Mouse (Mus musculus) midbrain, embryonic 12.5 days (tissue): ENCODE data around the gene Sh3d21. TPM values are rescaled to one million over a fixed set of nuclear protein-coding genes. Genes with fewer than 3 reads are reported as not detected.

Experiments used
- ATAC-seq: fragments of 200-750 bp; cut with Nextera tagmentation; 2 replicates; pipeline ENCODE4 v1.8.0; 2017; ENCODE audit warnings: low read depth, moderate TSS enrichment, moderate library complexity; ENCODE audit not compliant: low FRiP score
- H3K27ac ChIP-seq: fragments of 300-500 bp; sonication (generic); replicated peaks from 2 replicates; pipeline ENCODE4 v1.5.1; 2016; ENCODE audit warnings: mild to moderate bottlenecking
- H3K27me3 ChIP-seq: fragments of 300-500 bp; sonication (generic); 2 replicates; pipeline ENCODE4 v1.6.1; 2016; ENCODE audit warnings: mild to moderate bottlenecking
- H3K36me3 ChIP-seq: fragments of 300-500 bp; sonication (generic); 2 replicates; pipeline ENCODE4 v1.6.1; 2016
- H3K4me1 ChIP-seq: fragments of 300-500 bp; sonication (generic); 2 replicates; pipeline ENCODE4 v1.6.1; 2016
- H3K4me2 ChIP-seq: fragments of 300-500 bp; sonication (generic); replicated peaks from 2 replicates; pipeline ENCODE4 v1.6.1; 2016; ENCODE audit warnings: mild to moderate bottlenecking, moderate library complexity
- H3K4me3 ChIP-seq: fragments of 300-500 bp; sonication (generic); 2 replicates; pipeline ENCODE4 v1.5.1; 2016; ENCODE audit warnings: mild to moderate bottlenecking
- H3K9ac ChIP-seq: fragments of 300-500 bp; sonication (generic); replicated peaks from 2 replicates; pipeline ENCODE4 v1.6.1; 2016; ENCODE audit warnings: mild to moderate bottlenecking, moderate library complexity
- H3K9me3 ChIP-seq: fragments of 300-500 bp; sonication (generic); 2 replicates; pipeline ENCODE4 v1.6.1; 2016; ENCODE audit warnings: mild to moderate bottlenecking
- WGBS: fragments of 180-500 bp; shearing (Covaris S2); methylation state at CpG from one replicate; pipeline ENCODE4 v1.1.7; 2016; 5-methylcytosine and 5-hydroxymethylcytosine counted together
- polyA plus RNA-seq: library from polyadenylated mRNA; unstranded; fragments of >200 nt; fragmentation: Nextera tagmentation; extraction: Ambion mirVana; gene quantifications from 2 replicates; pipeline ENCODE4 v1.2.1, GENCODE M21; 2016

Gene Sh3d21
- polyA plus RNA-seq, 1 experiment from 2014 or later = 1.7 TPM

GRCm38 (mm10) chr4:126150949-126151320 lies 12.4 kb downstream of the Sh3d21 start:
- no peak overlapping the region for H3K4me2 ChIP-seq
- 74% methylated on average over 6 of the region's 6 CpGs for WGBS
- no peaks in the 10 kb centered on the region for H3K9me3 ChIP-seq
- no peak overlapping the region for H3K27ac ChIP-seq
- peaks cover 49% of the 10 kb centered on the region for H3K27me3 ChIP-seq
- H3K4me1 ChIP-seq = peaks cover 21% of the 10 kb centered on the region
- no peak overlapping the region for H3K4me3 ChIP-seq
- no peaks in the 10 kb centered on the region for H3K36me3 ChIP-seq
- H3K9ac ChIP-seq = no peak overlapping the region
- ATAC-seq = no peak

GRCm38 (mm10) chr4:126150297-126150948 lies 12.9 kb downstream of the Sh3d21 start:
- ATAC-seq = no peak
- H3K36me3 ChIP-seq = no peaks in the 10 kb centered on the region
- peaks cover 21% of the 10 kb centered on the region for H3K4me1 ChIP-seq
- 61% methylated on average over 16 of the region's 16 CpGs for WGBS
- H3K9ac ChIP-seq = no peak overlapping the region
- H3K27me3 ChIP-seq = peaks cover 52% of the 10 kb centered on the region
- no peak overlapping the region for H3K27ac ChIP-seq
- no peak overlapping the region for H3K4me3 ChIP-seq
- no peaks in the 10 kb centered on the region for H3K9me3 ChIP-seq
- no peak overlapping the region for H3K4me2 ChIP-seq

GRCm38 (mm10) chr4:126149798-126150197 lies 13.5 kb downstream of the Sh3d21 start:
- WGBS = 58% methylated on average over 10 of the region's 10 CpGs
- no peak overlapping the region for H3K9ac ChIP-seq

GRCm38 (mm10) chr4:126149041-126149676 lies 14.1 kb downstream of the Sh3d21 start:
- Histone ChIP-seq H3K27me3 (peaks cover 52% of the 10 kb centered on the region), H3K9ac (0 out of 2 replicates have a peak overlapping the region, but pooled peaks have one; percentile 42), H3K4me2 (peak overlapping the region; percentile 69), H3K4me1 (peaks cover 21% of the 10 kb centered on the region), H3K27ac (no peak overlapping the region), H3K4me3 (peak overlapping the region; percentile 47), H3K36me3 (no peaks in the 10 kb centered on the region), H3K9me3 (no peaks in the 10 kb centered on the region)
- no peak for ATAC-seq
- 19% methylated on average over 42 of the region's 42 CpGs for WGBS

More at GRCm38 (mm10) chr4:126149798-126150197, 13.5 kb downstream of the Sh3d21 start:
- no peaks in the 10 kb centered on the region for H3K36me3 ChIP-seq
- H3K4me1 ChIP-seq = peaks cover 21% of the 10 kb centered on the region
- no peak overlapping the region for H3K27ac ChIP-seq
- H3K4me3 ChIP-seq = 0 out of 2 replicates have a peak overlapping the region, but pooled peaks have one; percentile 47
- no peaks in the 10 kb centered on the region for H3K9me3 ChIP-seq
- H3K4me2 ChIP-seq = peak overlapping the region; percentile 69
- peaks cover 52% of the 10 kb centered on the region for H3K27me3 ChIP-seq
- ATAC-seq = no peak

GRCm38 (mm10) chr4:126148161-126148961 lies 14.9 kb downstream of the Sh3d21 start:
- under 1% methylated on average over 54 of the region's 67 CpGs for WGBS
- Histone ChIP-seq H3K36me3 (no peaks in the 10 kb centered on the region), H3K9me3 (no peaks in the 10 kb centered on the region), H3K4me1 (peaks cover 21% of the 10 kb centered on the region), H3K4me3 (peak overlapping the region; percentile 47), H3K4me2 (peak overlapping the region; percentile 69), H3K27me3 (peaks cover 52% of the 10 kb centered on the region), H3K9ac (peak overlapping the region; percentile 42), H3K27ac (0 out of 2 replicates have a peak overlapping the region, but pooled peaks have one; percentile 10)
- peak; percentile 27; the same call in 1 of the 2 replicates for ATAC-seq

- Histone ChIP-seq H3K9ac (peak within 1 kb of the TSS; percentile 42), H3K27me3 (peaks cover 52% of the 10 kb centered on the region), H3K27ac (0 out of 2 replicates have a peak within 1 kb of the TSS, but pooled peaks have one; percentile 10), H3K4me3 (peak within 1 kb of the TSS; percentile 47), H3K4me1 (peaks cover 21% of the 10 kb centered on the region), H3K4me2 (peak within 1 kb of the TSS; percentile 69), H3K36me3 (no peaks in the 10 kb centered on the region), H3K9me3 (no peaks in the 10 kb centered on the region)
- ATAC-seq = 0 out of 2 replicates have a peak, but pooled peaks have one; percentile 38
- WGBS = 3% methylated on average over 24 of the region's 24 CpGs
Observed at GRCm38 (mm10) chr4:126147533-126148160, 15.6 kb downstream of the Sh3d21 start, which contains the start of gene Eva1b. Eva1b (plus strand) TSS chr4:126147744.

- H3K9ac ChIP-seq = no peak overlapping the region
- no peak overlapping the region for H3K27ac ChIP-seq
- 58% methylated on average over 9 of the region's 9 CpGs for WGBS
- peaks cover 21% of the 10 kb centered on the region for H3K4me1 ChIP-seq
- H3K4me3 ChIP-seq = no peak overlapping the region
- H3K9me3 ChIP-seq = no peaks in the 10 kb centered on the region
- H3K4me2 ChIP-seq = no peak overlapping the region
- ATAC-seq = no peak
- peaks cover 52% of the 10 kb centered on the region for H3K27me3 ChIP-seq
- H3K36me3 ChIP-seq = no peaks in the 10 kb centered on the region
Observed at GRCm38 (mm10) chr4:126146974-126147532, 16.2 kb downstream of the Sh3d21 start.

GRCm38 (mm10) chr4:126145396-126145795 lies 17.9 kb downstream of the Sh3d21 start:
- no peak overlapping the region for H3K27ac ChIP-seq

GRCm38 (mm10) chr4:126141021-126141420 lies 22.3 kb downstream of the Sh3d21 start:
- Histone ChIP-seq H3K4me3 (no peak overlapping the region), H3K4me1 (no peaks in the 10 kb centered on the region), H3K27ac (no peak overlapping the region), H3K9me3 (no peaks in the 10 kb centered on the region), H3K4me2 (no peak overlapping the region), H3K27me3 (peaks cover 3% of the 10 kb centered on the region; the same call in 1 of the 2 replicates), H3K36me3 (peaks cover 43% of the 10 kb centered on the region), H3K9ac (no peak overlapping the region)
- WGBS = 78% methylated on average over 5 of the region's 5 CpGs
- no peak for ATAC-seq

More at GRCm38 (mm10) chr4:126145396-126145795, 17.9 kb downstream of the Sh3d21 start:
- Histone ChIP-seq H3K27me3 (peaks cover 42% of the 10 kb centered on the region), H3K9me3 (no peaks in the 10 kb centered on the region), H3K4me1 (peaks cover 21% of the 10 kb centered on the region), H3K36me3 (peaks cover 3% of the 10 kb centered on the region; the same call in 1 of the 2 replicates), H3K9ac (no peak overlapping the region), H3K4me2 (no peak overlapping the region), H3K4me3 (no peak overlapping the region)
- 61% methylated on average over 4 of the region's 4 CpGs for WGBS
- no peak for ATAC-seq

GRCm38 (mm10) chr4:126137773-126138172 lies 25.5 kb downstream of the Sh3d21 start:
- Histone ChIP-seq H3K4me2 (no peak overlapping the region), H3K9ac (no peak overlapping the region), H3K9me3 (no peaks in the 10 kb centered on the region), H3K27me3 (no peaks in the 10 kb centered on the region), H3K27ac (no peak overlapping the region), H3K4me3 (no peak overlapping the region), H3K4me1 (no peaks in the 10 kb centered on the region), H3K36me3 (peaks cover 71% of the 10 kb centered on the region)
- ATAC-seq = no peak
- 86% methylated on average over 4 of the region's 4 CpGs for WGBS

GRCm38 (mm10) chr4:126134639-126135038 lies 28.7 kb downstream of the Sh3d21 start:
- Histone ChIP-seq H3K36me3 (peaks cover 75% of the 10 kb centered on the region), H3K9me3 (no peaks in the 10 kb centered on the region)

More at GRCm38 (mm10) chr4:126134639-126135038, 28.7 kb downstream of the Sh3d21 start:
- Histone ChIP-seq H3K27me3 (no peaks in the 10 kb centered on the region), H3K9ac (no peak overlapping the region), H3K27ac (no peak overlapping the region), H3K4me2 (no peak overlapping the region), H3K4me3 (no peak overlapping the region), H3K4me1 (peaks cover 12% of the 10 kb centered on the region)
- ATAC-seq = no peak
- WGBS = 95% methylated on average over 4 of the region's 4 CpGs
